Mouse (Mus musculus) Patski (cell line): ENCODE measurements around the gene Golim4. TPM values are rescaled to one million over a fixed set of nuclear protein-coding genes. Genes with fewer than 3 reads are reported as not detected.
"Not testable (repeated sequence)": the region's sequence is repeated elsewhere in the genome, so short reads cannot be mapped to it uniquely, and the experiment has no call there.

Experiments used
- ATAC-seq: fragments of 100-300 bp; one replicate; pipeline ENCODE4 v1.8.0; 2021
- CTCF ChIA-PET: fragments of 350-600 bp; sonication (Branson Sonifier 250); formaldehyde crosslinking; loops from one replicate; lab custom pipeline; 2022; ENCODE audit warnings: inconsistent platforms; lab: Charles Lee
- POLR2A ChIA-PET: fragments of 350-600 bp; sonication (Branson Sonifier 250); formaldehyde crosslinking; loops from one replicate; lab custom pipeline; 2022; ENCODE audit warnings: antibody characterized with exemption, inconsistent platforms; lab: Charles Lee
- DNase-seq: peaks from one replicate; pipeline ENCODE4 v3.0.0-alpha.2; 2011; ENCODE audit warnings: low read depth, low spot score
- H3K27me3 ChIP-seq: fragments of 371-371 bp; one replicate; pipeline ENCODE4 v1.5.1; 2021
- CTCF ChIP-seq: fragments of 100-300 bp; IDR thresholded peaks from one replicate; pipeline ENCODE4 v1.5.1; 2021
- in situ Hi-C: fragments of 300-500 bp; cut with MboI; formaldehyde crosslinking; loops from 3 replicates; pipeline ENCODE4 v1.11.1; 2018; ENCODE audit warnings: low pct_unique_long_range_greater_than_20kb, mixed read lengths
- polyA plus RNA-seq: library from polyadenylated mRNA; unstranded; gene quantifications from one replicate; pipeline ENCODE4 v1.2.3, GENCODE M21; 2021

The Golim4 gene
- 59.2 TPM for polyA plus RNA-seq

GRCm38 (mm10) chr3:75956551-75957302 is at the start of gene Golim4:
Gene Golim4 (minus strand): TSS chr3:75956949.
- POLR2A ChIA-PET: interaction anchor here (0.5 kb wide), 1 partner anchor 46 kb away, joined by 3 read pairs; no protein-coding TSS in a partner anchor
- TF ChIP-seq CTCF: no peak
- DNase-seq (no peak), ATAC-seq (peak; percentile 100)
- H3K27me3 ChIP-seq: peaks cover 16% of the 10 kb centered on the region
- in situ Hi-C loops: no loop called here
- CTCF ChIA-PET: interaction anchor here (0.9 to 5.7 kb wide), 11 partner anchors 9 to 52 kb away, joined by 3 to 55 read pairs (median 4); no protein-coding TSS in a partner anchor

GRCm38 (mm10) chr3:76005621-76006020 is 48.9 kb upstream of the Golim4 start:
- ChIA-PET CTCF (interaction anchor here (0.9 to 5.1 kb wide), 5 partner anchors 92 to 144 kb away, joined by 3 to 28 read pairs (median 3); no protein-coding TSS in a partner anchor), POLR2A (no interaction called here)
- peaks cover 29% of the 10 kb centered on the region for H3K27me3 ChIP-seq
- in situ Hi-C loops: loop anchor here (5.0 kb wide), 1 partner anchor 98 kb away; no protein-coding TSS in a partner anchor
- no peak for ATAC-seq
- DNase-seq: no peak
- no peak for TF ChIP-seq CTCF

- POLR2A ChIA-PET: interaction anchor here (1.1 kb wide), 1 partner anchor 91 kb away, joined by 3 read pairs; no protein-coding TSS in a partner anchor
- CTCF ChIA-PET: interaction anchor here (1.2 to 2.1 kb wide), 5 partner anchors 7 to 133 kb away, joined by 4 to 26 read pairs (median 6); no protein-coding TSS in a partner anchor
- ATAC-seq (peak; percentile 82), DNase-seq (peak; percentile 22)
- peak; percentile 59 for TF ChIP-seq CTCF
- peaks cover 14% of the 10 kb centered on the region for H3K27me3 ChIP-seq
- in situ Hi-C loops: no loop called here
Measured at GRCm38 (mm10) chr3:76001156-76001555, 44.4 kb upstream of the Golim4 start.

- ChIA-PET POLR2A (interaction anchor here (1.1 kb wide), 1 partner anchor 90 kb away, joined by 3 read pairs; no protein-coding TSS in a partner anchor), CTCF (interaction anchor here (0.8 to 2.1 kb wide), 8 partner anchors 8 to 133 kb away, joined by 3 to 26 read pairs (median 4); no protein-coding TSS in a partner anchor)
- H3K27me3 ChIP-seq: peaks cover 13% of the 10 kb centered on the region
- no peak for TF ChIP-seq CTCF
- ATAC-seq (no peak), DNase-seq (no peak)
- in situ Hi-C loops: no loop called here
Measured at GRCm38 (mm10) chr3:76000481-76000880, 43.7 kb upstream of the Golim4 start.

GRCm38 (mm10) chr3:75981031-75981750 is 24.4 kb upstream of the Golim4 start:
- peak; percentile 35 for TF ChIP-seq CTCF
- in situ Hi-C loops: loop anchor here (25.0 kb wide), 1 partner anchor 769 kb away; no protein-coding TSS in a partner anchor
- POLR2A ChIA-PET, ATAC-seq, DNase-seq: not testable (repeated sequence)
- CTCF ChIA-PET: interaction anchor here (1.0 to 2.7 kb wide), 3 partner anchors 17 to 25 kb away, joined by 3 to 10 read pairs (median 4); partner anchors contain the start of gene Golim4
- H3K27me3 ChIP-seq: peaks cover 29% of the 10 kb centered on the region

GRCm38 (mm10) chr3:75962784-75963772 is 6.3 kb upstream of the Golim4 start:
- POLR2A ChIA-PET: not testable (repeated sequence)

GRCm38 (mm10) chr3:75955661-75956491 is 873 bp downstream of the Golim4 start:
- CTCF ChIA-PET: interaction anchor here (0.9 to 5.7 kb wide), 9 partner anchors 11 to 53 kb away, joined by 3 to 55 read pairs (median 10); no protein-coding TSS in a partner anchor
- DNase-seq: no peak
- POLR2A ChIA-PET: interaction anchor here (1.2 kb wide), 1 partner anchor 9 kb away, joined by 4 read pairs; no protein-coding TSS in a partner anchor
- peak; percentile 66 for ATAC-seq
- peaks cover 9% of the 10 kb centered on the region for H3K27me3 ChIP-seq
- in situ Hi-C loops: no loop called here
- TF ChIP-seq CTCF: no peak

More at GRCm38 (mm10) chr3:75962784-75963772, 6.3 kb upstream of the Golim4 start:
- ATAC-seq, in situ Hi-C loops, DNase-seq: not testable (repeated sequence)
- peaks cover 39% of the 10 kb centered on the region for H3K27me3 ChIP-seq
- CTCF ChIA-PET: interaction anchor here (0.7 to 1.8 kb wide), 3 partner anchors 19 to 72 kb away, joined by 3 to 4 read pairs (median 4); no protein-coding TSS in a partner anchor

- no peak for DNase-seq
- POLR2A ChIA-PET: interaction anchor here (0.7 to 1.2 kb wide), 3 partner anchors 11 to 559 kb away, joined by 4 read pairs; no protein-coding TSS in a partner anchor
- no peak for ATAC-seq
- CTCF ChIA-PET: interaction anchor here (1.0 to 5.7 kb wide), 7 partner anchors 10 to 42 kb away, joined by 3 to 55 read pairs (median 13); no protein-coding TSS in a partner anchor
- H3K27me3 ChIP-seq: no peaks in the 10 kb centered on the region
- TF ChIP-seq CTCF: no peak
- in situ Hi-C loops: no loop called here
Measured at GRCm38 (mm10) chr3:75954185-75954584, 2.6 kb downstream of the Golim4 start.
